Mouse (Mus musculus) cerebellum, adult 11-12 months (tissue): ENCODE measurements around the gene Cplx3.

Source experiments
- DNase-seq: peaks from one replicate; pipeline ENCODE4 v3.0.0; 2022

Cplx3 gene

DNA sequence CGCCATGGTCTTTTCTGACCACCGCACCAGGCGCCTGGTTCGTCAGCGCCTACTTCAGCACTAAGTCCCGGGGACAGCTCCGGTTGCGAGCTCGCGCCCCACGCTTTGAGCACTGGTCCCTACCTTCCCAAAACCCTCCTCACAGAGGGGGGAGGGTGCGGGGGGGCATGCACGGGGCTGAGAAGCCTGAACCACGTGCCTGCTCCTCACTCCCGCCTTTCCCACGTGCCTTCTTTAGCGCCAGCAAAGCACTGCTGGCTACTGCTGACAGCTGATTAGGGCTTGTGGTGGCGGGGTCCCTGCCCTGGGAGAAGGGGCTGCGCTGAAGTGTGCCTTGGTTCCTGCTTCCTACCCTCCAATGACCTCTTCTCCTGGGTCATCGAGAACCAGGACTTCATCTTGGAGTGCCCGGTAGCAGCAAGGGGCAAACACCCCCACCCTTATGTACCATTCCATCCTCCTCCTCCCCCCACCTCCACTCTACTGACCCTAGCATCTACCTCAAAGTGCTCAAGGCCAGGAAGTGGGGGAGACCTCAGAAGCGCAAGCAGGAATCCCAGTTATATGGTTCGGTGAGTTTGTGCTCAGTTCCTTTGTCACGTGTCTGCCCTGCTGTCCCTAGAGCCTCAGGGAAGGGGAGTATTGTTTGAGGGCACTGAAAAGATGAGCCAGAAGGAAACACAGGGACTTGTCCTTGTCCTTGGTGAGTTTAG lies at the start of gene Cplx3:
Gene Cplx3, minus strand, starts transcription at position 143 of the 713 bp plus-strand sequence.
- no peak for DNase-seq

DNA sequence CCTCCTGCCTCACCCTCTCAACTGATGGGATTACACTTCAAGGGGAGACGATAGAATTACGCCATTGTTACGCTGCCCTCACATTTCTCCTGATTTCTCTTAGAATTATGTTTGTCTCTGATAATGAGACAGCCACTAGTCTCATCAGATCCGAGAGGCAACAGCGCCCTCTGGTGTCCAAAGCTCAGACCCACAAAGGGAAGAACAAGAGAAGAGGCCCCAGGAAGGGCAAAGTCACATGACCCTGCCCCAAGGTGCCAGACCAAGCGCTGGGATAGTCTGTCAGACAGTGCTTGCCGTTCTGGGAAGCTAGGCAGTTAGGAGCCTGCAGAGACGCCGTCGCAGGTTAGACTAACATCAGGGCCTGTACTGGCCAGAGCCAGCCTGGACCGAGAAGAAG lies 49.7 kb upstream of the Cplx3 start:
- peak; percentile 89 for DNase-seq

DNA sequence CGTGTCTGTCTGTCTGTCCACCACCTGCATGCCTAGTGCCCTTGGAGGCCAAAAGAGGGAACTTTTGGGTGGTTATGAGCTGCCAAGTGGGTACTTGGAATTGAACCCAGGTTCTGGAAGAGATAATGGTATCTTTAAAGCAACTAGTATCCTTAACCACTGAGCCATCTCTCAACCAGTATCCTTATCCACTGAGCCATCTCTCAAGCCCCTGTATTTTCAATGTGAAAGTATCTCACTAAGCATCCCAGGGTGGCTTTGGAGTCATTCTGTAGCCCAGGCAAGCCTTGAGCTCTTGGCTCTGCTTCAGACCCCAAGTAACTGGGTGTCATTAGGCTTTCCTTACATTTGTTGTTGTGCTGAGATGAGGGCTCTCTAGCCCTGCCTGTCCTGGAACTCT lies 48.9 kb upstream of the Cplx3 start:
- DNase-seq: no peak

DNA sequence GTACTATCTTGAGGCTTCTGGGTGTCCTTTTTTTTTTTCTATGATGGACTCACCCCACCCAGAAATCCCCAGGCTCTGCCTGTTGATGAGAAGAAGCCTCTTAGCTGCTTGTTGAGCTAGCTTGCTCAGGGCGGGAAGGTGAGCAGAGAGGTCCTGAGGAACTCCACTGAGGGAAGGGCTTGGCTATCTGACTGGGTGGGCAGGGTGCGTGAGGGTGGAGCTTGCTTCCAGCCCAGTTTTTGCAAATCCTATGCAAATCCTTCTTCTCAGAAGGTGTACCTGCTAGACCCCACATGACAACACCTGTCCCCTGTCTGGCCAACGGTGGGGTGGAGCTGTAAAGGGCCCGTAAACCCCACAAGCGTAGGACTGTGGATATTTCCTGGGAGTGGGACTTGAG lies 47.2 kb upstream of the Cplx3 start, which contains the start of gene Csk:
Gene Csk, minus strand, starts transcription at position 349 of the 400 bp plus-strand sequence.
- DNase-seq: no peak

DNA sequence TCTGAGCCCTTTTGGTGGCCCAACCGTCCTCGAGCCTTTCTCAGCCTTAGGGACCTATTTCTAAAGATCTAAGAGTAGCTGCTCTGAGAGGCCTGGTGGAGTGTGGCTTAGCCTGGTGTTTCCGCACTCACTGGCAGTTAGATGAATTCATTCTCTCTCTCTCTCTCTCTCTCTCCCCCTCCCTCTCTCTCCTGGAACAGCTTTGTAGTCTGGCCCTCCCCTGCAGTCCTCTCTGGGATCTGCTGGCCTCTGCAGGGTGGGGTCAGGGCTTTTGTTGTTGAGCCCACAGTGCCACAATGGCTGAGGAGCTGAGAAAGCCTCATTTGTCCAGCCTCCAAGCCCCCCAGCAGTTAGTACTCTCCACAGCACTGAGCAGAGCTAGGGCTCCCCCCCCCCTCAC lies 46.8 kb upstream of the Cplx3 start:
- no peak for DNase-seq

DNA sequence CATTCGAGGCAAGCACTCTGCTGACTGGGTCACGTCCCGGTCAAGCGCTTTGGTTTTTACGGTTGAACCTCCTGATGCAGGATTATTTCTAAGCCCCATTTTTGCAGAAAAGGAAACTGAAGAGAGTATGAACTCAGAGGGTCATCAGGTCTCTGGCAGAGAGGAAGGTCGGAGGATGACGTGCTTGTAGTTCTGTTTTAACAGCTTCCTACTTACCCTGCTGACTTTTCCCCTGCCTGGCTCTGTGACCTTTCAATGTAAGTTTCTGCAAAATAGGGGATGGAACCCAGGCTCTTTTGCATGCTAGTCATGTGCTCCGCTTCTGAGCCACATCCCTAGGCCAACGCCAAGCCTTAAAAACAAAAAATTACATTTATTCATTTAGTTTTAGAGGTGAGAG lies 46.3 kb upstream of the Cplx3 start:
- DNase-seq: no peak

DNA sequence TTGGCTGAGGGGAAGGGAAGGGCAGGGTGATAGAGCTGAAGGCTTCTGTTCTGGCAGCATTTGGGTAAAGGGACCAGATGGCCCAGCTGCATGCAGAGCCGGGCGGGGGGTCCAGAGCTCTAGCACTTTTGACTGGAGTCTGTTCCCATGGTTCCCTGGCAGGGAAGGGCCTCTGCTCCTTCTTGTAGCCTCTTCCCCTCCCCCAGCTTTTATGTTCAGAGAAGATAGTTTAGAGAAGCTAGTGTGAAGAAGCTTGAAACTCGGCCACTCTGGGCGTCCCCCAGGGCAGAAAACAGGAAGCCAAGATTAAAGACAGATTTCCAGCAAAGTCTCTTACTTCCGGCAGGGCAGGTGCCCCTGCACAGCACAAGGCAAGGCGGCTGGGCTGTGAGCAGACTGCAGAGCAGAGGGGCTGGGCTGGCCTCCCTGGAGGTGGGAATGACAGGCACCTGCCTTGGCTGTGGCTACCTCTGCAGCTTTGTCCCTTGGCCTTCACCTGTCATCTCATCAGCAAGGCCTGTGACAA lies 44.8 kb upstream of the Cplx3 start:
- peak; percentile 50 for DNase-seq

DNA sequence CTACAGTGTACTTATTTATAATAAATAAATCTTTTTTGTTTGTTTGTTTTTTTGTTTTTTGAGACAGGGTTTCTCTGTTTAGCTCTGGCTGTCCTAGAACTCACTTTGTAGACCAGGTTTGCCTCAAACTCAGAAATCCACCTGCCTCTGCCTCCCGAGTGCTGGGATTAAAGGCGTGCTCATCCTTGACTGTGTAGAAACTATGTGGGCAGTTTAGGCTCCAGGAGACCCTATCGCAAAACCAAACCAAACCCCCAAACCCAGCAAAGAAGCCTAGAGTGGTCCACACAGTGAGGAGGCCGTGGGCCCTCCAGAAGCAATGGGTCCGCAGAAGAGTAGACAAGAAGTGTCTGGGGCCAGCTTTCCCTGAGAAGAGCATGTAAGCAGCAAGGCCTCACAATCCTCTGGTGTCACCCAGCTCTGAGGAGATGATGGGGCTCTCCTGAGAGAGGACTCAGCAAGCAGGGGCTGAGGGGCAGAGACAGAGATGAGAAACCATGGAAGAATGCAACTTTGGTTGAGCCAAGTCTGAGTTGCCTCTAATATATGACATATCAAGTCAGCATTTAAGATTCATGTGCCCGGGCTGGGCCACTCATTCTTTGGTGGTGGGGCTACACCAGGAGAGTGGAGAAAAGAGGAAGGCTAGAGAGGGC lies 44.2 kb upstream of the Cplx3 start:
- DNase-seq: no peak

DNA sequence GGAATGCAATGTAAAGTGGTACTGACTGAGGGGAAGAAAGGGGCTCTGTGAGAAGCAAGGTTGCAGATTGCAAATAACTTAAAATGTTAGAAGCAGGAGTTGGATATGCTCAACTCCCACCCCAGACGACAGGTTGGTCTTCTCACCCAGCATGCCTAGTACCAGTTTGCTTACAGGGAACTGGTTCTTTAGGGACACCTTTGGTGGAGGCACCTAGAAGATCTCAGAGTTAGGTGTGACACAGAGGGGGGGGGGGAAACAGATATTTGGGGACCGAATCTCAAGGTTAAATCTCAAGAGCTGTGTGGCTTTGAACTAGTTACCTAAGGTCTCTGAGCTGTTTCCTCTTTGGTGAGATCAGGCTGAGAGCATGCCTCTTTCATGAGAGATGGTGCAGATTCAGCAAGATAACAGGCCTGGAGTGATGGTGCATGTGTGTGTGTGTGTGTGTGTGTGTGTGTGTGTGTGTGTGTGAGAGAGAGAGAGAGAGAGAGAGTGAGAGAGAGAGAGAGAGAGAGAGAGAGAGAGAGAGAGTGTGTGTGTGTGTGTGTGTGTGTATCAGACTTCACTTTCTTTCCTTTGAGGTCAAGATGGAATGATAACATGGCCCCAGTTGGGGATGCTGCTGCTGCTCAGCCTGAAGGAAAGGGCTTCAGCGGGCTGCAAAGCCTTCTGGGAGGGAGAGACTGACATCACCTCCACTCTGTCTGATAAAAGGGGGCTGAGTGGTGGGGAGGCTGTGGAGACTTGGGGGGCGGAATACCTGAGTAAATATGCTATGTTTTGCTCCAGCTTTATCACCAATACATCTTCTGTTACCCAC lies 41.4 kb upstream of the Cplx3 start:
- DNase-seq: no peak

DNA sequence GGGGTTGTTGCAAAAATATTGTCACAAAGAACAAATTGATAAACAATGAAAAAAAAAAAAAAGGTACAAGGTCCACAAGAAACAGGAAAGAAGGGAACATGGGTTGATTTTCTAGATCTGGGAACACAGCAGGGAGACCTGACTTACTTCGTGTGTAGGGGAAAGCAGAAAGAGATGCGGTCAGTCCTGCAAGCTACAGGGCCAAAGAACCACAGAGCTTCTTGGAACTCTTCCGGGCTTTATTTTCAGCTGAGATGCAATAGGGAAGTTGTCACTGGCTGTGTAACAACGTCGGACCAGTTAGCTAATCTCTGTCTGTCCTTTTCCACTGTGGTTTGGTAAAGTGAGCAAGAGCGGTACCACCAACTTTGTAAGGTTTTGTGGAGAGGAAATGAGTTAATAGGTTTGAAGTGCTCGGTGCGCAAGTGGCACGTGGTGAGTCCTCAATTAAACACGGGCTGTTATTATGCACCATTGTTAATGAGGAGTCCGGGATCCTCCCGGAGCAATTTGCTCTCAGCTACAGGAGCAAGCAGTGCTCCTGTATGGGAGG lies 40.5 kb upstream of the Cplx3 start:
- no peak for DNase-seq

DNA sequence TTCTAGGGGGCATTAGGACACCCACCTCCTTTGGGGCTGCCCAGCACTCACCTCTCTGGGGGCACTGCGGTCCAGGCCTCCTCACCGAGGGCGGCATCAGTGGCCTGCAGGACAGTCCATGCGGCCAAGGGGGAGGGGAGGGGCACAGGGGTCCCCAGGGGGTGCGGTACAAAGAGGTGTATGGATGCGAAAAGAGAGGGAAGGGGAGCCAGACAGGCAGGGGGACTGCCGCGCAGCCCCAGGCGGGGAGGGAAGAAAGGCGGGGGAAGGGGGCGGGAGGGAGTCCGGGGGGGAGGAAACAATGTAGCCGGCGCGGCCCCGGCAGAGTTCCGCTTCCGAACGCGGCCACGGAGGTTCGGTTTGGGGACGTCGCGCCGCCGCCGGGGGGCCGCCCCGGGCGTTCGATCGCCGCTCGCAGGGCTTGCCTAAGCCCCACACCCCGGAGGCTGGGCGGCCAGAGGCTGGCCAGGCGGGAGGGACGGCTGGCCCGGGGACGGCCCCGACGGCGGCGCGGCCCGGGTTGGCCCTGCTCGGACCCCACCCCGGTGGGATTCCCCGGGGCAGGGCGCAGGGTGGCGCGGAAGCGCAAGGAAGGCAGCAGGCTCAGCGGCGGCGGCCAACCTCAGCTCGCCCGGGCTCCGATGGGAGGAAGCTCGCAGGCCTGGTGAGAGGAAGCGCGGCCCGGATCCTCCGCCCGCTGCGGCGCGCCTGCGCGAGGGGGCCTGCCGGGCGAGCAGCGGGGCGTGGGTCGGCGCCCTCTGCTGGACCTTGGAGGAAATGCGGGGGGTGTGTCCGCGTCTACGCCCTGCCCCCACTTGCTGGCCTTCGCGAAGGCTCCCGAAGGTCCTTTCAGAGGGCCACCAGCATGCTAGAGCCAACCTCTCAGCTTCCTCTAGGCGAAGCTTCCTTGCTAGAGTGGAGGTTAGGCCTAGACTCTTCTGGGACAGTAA lies 39.1 kb upstream of the Cplx3 start:
- peak; percentile 89 for DNase-seq

DNA sequence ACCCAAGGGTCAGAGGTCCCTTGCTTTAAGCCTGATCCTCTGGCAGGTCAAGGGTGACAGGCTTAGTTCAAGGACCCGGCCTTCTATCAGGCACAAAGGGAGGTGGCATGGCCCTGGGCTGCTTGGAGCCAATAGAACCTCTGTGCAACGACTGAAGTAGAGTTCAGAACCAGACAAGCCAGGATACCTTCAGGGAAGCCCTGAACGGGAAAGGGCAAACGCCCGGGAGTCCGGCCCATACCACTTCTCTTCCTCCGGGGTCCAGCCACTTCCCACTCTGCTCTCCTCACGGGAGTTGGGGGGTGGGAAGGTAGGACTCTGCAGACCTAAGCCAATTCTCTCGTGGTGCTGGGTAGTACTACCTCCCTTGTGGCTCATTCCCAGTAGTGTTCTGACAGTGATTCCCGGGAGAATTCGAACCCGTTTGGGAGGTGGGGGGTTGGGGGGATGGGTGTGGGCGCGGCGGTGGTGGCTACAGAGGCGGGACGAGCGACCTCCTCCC lies 38.4 kb upstream of the Cplx3 start:
- DNase-seq: no peak

DNA sequence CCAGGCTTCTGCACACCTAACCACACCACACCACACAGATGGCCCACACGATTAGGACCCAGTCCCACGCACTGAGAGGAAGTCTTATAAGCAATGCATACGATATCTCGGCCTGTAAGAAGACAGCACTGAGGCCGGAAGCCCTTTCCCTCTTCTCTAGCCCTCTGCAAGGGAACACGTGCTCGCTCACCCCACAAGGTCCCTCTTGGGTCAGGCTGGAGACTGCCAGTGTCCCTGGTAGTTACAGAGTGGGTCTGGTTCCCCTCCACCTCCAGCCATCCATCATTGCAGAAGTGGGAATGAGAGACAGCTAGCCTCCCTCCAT lies 37.7 kb upstream of the Cplx3 start:
- no peak for DNase-seq

DNA sequence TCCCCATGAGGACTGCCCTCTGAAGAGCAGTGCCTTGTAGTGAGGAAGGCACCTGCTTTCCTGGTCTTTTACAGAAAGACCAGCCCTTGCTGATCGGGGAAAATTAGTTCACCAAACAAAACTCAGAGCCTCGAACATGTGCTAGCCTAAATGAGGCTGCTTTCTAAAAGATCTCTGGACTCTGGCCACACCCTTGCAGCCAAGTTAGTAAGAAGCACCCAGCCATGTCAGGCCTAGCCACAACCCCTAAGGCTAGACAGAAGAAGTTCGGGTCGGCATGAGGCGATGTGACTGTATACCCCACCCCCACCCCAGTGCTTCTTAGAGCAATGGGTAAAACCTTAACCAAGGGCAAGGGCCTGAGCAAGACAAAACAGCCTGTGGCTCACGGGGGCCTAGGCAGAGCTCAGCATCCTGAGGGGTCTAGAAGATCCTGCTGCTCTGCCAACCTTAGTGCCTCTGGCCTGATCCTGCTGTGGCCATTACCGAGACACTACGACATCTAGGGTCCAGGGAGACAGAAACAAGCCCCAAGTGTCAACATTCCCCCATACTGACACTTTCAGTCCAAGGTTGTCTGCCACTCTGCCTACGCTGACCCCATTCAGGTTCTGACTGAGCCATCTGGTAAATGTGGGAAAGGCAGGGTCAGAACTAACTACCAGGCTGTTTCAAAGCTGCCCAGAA lies 37.2 kb upstream of the Cplx3 start:
- DNase-seq: no peak

DNA sequence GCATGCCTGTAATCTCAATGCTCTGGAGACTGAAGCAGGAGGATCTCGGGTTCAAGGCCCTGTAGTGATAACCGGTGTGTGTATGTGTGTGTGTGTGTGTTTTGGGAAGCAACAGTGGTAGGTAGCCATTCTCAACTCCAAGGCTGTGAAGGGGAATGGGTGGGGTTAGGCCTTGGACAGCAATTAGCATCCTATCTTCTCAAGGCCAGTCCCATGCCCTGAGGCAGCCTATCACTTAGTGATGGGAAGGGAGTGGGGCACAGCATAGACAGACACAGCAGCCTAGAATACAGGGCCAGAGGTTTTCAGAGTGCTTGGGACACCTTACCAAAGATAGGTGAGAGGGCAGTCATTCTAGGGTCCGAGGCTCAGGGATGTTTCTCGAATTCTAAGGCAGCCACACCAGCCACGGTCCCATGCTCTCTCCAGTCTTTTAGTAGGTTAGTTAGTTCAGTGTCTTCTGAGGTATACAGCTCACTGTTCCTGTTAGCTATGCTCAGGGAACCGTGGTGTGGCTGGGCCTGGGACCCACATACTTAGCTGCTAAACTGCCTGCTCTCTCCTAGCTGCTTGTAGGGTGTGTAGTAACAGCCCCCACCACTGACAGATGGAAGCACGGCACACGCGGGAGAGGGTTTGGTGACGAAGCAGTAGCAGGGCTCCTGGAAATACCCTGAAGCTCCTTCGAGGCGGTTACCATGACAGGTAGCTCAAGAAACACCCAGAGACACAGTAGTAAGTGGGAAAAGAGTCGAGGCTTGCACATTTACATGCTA lies 35.9 kb upstream of the Cplx3 start:
- no peak for DNase-seq

DNA sequence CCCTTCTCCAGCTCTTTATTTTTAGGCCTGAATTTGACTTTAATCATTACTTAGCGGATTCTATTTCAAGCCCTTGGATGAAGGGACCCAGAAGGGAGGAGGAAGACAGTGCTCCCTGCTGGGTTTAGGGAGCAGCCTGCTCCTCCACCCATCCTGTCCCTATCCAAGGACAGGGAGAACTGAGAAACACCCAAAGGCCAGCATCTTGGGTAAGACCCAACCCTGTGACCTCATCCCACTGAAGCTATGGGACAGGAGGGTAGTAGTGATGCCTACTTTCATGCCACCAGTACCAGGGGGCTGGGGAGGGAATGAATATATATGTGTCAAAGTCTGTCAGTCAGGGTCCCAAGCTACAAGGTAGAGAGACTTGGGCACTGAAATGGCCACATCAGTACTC lies 34.9 kb upstream of the Cplx3 start:
- no peak for DNase-seq

DNA sequence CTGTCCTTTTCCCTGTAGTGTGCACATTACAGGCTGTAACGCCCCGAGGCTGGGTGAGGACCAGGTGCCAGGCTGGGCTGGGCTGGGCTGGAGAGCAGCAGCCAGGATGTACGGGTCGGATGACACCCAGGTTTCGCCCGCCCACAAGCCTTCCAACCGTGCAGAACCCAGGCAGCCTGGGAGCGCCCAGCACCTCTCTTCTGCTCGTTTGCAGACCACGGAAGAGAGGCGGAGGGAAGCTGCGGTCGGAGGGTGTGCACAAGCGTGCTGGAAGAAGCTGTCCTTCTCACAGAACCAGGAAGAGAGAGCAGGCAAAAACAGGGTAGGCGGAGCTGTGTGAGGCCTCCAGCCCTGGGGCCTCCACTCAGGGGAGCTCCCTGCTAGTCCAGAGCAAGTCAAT lies 34.3 kb upstream of the Cplx3 start:
- DNase-seq: no peak

DNA sequence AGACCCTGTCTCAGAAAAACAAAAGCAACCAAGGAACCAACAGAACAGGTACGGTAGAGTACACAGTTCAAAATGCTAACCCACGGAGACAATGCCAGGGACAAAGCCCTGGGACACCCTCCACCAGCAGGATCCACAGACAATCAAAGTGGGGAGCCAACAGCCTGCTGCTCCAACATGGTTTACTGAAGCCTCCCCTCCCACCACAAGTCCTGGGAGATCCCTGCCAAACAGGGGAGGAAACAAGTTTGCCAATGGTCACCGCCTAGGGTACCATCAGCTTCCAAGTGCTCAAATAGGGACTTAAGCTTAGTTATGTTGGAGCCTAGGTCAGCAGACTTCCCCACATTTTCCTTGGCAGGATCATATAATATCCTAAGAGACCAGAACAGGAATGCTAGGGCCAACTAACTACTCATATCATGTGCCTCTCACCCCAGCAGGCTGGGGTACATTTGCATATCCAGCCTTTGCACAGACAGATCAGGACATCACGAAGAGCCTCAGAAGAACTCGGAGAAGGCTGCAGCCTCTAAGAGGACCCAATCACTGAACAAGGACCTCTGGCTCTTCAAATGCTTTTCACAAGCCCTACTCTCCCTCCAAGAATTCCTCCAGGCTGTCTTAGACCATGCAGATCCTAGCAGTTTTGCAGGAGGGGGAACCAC lies 33.7 kb upstream of the Cplx3 start:
- DNase-seq: no peak

DNA sequence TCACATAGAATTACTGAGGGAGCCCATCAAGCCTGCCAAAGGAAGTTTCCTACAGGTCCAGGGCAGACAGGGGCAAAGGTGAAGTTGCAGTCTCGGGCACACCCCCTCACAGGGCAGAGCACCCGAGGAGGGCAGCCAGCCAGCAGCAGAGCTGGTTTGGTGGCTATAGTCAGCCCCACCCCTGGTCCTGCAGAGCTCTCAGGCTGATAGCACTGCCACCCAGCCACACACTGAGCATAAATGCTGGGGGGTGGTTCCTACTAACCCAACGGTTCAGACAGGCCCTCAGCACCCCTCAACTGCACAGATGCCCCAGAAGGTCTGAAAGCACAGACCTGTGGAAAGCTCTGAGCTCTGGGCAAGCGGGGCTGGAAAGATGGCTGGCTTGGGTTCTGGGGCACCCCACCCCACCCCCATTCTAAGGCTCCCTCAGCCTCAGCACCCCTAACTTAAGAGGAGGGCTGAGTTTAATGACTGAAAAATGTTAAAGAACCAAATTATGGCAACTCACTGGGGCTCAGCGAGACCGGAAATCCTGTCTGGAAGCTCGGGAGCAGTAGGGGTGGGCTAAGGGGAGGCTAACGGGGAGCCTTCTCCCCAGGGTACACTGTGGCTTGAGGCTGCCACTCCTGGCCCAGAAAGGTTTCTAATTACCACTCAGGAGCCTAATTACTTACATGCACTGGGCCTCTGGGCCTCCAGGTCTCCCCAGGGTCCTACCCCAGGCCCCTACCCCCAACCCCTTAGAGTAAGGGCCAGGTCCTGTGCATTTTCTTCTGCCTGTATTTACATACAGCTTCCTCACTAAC lies 32.8 kb upstream of the Cplx3 start:
- no peak for DNase-seq
